Mouse (Mus musculus) liver, adult 2 months (tissue): ENCODE measurements at regions not wholly inside any gene's neighbourhood (a gene's known extent, or its start where the extent isn't known, plus 50 kb on each side); places are given as distances from the start of the nearest gene placed in this dataset.

ENCODE experiments used
- DNase-seq: peaks from one replicate; pipeline ENCODE4 v3.0.0-alpha.2; 2011; ENCODE audit warnings: low read depth, low spot score; ENCODE audit errors: extremely low read depth
- H3K27ac ChIP-seq: fragments of 200-500 bp; replicated peaks from 2 replicates; pipeline ENCODE4 v1.5.1; 2012; ENCODE audit warnings: low read depth, mild to moderate bottlenecking, control low read depth, inconsistent platforms, low read length; ENCODE audit not compliant: insufficient read depth
- H3K27me3 ChIP-seq: fragments of 200-500 bp; 2 replicates; pipeline ENCODE4 v1.6.1; 2012; ENCODE audit warnings: mild to moderate bottlenecking, moderate library complexity, low read length, inconsistent platforms; ENCODE audit not compliant: control insufficient read depth, insufficient read depth
- H3K36me3 ChIP-seq: fragments of 200-500 bp; 2 replicates; pipeline ENCODE4 v1.6.1; 2012; ENCODE audit warnings: low read length, inconsistent platforms; ENCODE audit not compliant: control insufficient read depth, insufficient read depth
- H3K4me1 ChIP-seq: fragments of 200-500 bp; 2 replicates; pipeline ENCODE4 v1.6.1; 2011; ENCODE audit warnings: low read length; ENCODE audit not compliant: control insufficient read depth, insufficient read depth
- H3K4me3 ChIP-seq: fragments of 200-500 bp; 2 replicates; pipeline ENCODE4 v1.5.1; 2011; ENCODE audit warnings: low read depth, mild to moderate bottlenecking, control low read depth, low read length, moderate library complexity; ENCODE audit not compliant: insufficient read depth
- H3K79me2 ChIP-seq: fragments of 200-500 bp; 2 replicates; pipeline ENCODE4 v1.6.1; 2012; ENCODE audit warnings: inconsistent platforms, mild to moderate bottlenecking, low read length, moderate library complexity; ENCODE audit not compliant: control insufficient read depth, insufficient read depth
- H3K9ac ChIP-seq: fragments of 200-500 bp; 2 replicates; pipeline ENCODE4 v1.6.1; 2012; ENCODE audit warnings: low read depth, mild to moderate bottlenecking, control low read depth, inconsistent platforms, low read length
- CTCF ChIP-seq: fragments of 200-500 bp; IDR thresholded peaks from 2 replicates; pipeline ENCODE4 v1.5.1; 2011; ENCODE audit warnings: low read depth, low read length, control low read depth
- POLR2A ChIP-seq: fragments of 200-500 bp; IDR thresholded peaks from 2 replicates; pipeline ENCODE4 v1.6.1; 2011; ENCODE audit warnings: low read length, control low read depth; ENCODE audit not compliant: insufficient read depth; ENCODE audit errors: extremely low read depth
- WGBS: fragments of 180-500 bp; shearing (Covaris S2); methylation state at CpG from one replicate; pipeline ENCODE4 v1.1.7; 2018; 5-methylcytosine and 5-hydroxymethylcytosine counted together

DNA sequence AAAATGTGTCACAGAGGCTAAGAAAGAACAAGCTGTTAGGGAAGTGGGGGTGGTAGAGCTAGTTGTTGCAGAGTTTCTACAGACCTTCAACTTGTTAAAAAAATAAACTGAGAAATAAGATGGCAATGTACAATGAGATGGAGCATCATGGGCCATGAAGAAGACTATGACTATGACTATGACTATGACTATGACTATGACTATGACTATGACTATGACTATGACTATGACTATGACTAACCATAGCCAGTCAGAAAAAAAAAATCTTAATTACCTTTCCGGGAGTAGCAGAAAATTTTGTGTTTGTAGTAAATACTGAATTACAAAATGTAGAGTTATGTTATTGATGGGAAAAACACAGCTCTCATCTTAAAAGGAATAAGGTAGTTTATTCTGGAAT is 203.2 kb downstream of the Calcrl start:
- no peaks in the 10 kb centered on the region for H3K4me1 ChIP-seq
- no peaks in the 10 kb centered on the region for H3K36me3 ChIP-seq
- no peak for DNase-seq
- TF ChIP-seq CTCF (no peak), POLR2A (no peak)
- no peak overlapping the region for H3K9ac ChIP-seq
- no peaks in the 10 kb centered on the region for H3K79me2 ChIP-seq
- no peak overlapping the region for H3K27ac ChIP-seq
- no peak overlapping the region for H3K4me3 ChIP-seq
- 100% methylated on average over 1 of the region's 1 CpGs for WGBS
- H3K27me3 ChIP-seq, result no peaks in the 10 kb centered on the region

DNA sequence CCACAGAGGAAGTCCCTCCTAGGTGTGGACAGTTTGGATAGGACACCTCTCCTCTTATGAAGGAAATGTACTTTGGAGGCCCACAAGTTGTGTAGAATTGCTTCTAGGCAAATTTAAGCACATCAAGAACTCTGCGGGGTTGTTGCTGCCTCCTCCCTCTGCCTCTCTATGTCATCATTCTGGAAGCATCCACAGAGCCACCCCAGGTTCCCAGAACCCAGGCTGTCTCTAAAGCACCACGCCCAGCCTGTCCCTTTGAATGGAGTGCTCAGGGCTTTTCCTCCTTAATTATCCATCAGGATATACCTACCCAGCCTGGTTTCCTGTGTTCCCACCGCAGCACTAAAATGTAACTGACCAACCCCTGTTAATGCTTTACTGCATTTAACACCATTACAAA is 195.4 kb downstream of the Calcrl start:
- no peak overlapping the region for H3K4me3 ChIP-seq
- no peaks in the 10 kb centered on the region for H3K27me3 ChIP-seq
- TF ChIP-seq CTCF (no peak), POLR2A (no peak)
- H3K79me2 ChIP-seq, result no peaks in the 10 kb centered on the region
- H3K36me3 ChIP-seq, result no peaks in the 10 kb centered on the region
- H3K27ac ChIP-seq, result no peak overlapping the region
- no peak overlapping the region for H3K9ac ChIP-seq
- 77% methylated on average over 3 of the region's 3 CpGs for WGBS
- H3K4me1 ChIP-seq, result no peaks in the 10 kb centered on the region
- no peak for DNase-seq

DNA sequence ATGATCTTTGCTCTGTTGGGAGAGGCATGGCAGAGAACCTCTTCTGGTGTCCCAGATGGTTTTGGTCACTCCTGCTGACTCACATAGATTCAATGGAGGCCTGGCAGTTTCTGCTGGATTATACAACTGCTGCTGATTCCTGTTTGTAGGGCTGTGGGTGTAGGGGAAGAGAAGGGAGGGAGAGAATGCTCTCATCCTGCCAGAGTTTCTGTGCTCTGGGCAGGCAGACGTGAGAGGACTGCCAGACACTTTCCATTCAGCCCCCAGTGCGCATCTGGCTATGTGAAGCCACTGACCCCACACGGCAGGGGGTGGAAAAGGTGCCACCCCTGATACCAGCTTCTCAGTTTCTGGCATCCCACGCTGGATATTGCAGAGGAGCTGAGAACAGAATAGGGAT is 189.6 kb downstream of the Calcrl start:
- no peak for DNase-seq
- no peak overlapping the region for H3K27ac ChIP-seq
- TF ChIP-seq CTCF, result no peak
- no peak for TF ChIP-seq POLR2A
- WGBS, result 92% methylated on average over 4 of the region's 4 CpGs
- H3K27me3 ChIP-seq, result no peaks in the 10 kb centered on the region
- no peak overlapping the region for H3K9ac ChIP-seq
- no peaks in the 10 kb centered on the region for H3K79me2 ChIP-seq
- H3K4me1 ChIP-seq, result no peaks in the 10 kb centered on the region
- H3K36me3 ChIP-seq, result no peaks in the 10 kb centered on the region
- H3K4me3 ChIP-seq, result no peak overlapping the region

DNA sequence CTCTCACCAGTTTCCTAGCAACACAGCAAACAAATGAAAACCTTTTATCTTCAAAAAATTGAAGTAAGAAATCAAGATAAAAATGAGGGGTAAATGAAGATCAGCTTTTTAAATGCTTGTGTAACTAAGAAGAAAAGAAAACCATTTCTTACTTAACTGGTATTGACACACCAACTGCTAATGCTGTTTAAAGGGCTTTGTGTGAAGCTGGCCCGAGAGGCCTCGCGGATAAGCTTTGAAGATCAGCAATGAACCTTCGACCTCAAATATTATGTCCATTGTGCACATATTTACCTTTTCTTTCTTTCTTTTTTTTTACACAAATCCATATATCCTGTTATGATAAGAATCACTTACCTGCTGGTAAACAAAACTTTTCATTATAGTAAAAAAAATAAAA is 184.0 kb downstream of the Calcrl start:
- 22% methylated on average over 4 of the region's 4 CpGs for WGBS

DNA sequence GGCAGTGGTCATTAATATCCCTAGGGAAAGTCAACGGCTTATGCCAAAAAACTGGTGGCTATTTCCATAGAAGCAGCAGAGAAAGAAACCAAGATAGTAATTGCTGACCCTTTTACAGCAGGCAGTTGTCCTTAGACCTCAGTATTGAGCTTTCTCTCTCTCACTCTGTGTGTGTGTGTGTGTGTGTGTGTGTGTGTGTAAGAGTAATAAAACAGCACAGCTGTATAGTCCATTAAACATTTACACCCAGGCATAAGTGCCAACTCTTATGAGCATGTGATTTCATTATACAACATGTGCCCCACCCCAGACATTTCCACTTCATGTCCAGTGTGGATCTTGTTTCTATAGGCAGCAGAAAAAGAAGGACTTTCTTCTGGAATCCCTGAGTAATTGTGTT is 183.2 kb downstream of the Calcrl start:
- no peaks in the 10 kb centered on the region for H3K79me2 ChIP-seq
- H3K36me3 ChIP-seq, result no peaks in the 10 kb centered on the region
- H3K27ac ChIP-seq, result no peak overlapping the region
- no peak for DNase-seq
- no peak for TF ChIP-seq CTCF
- TF ChIP-seq POLR2A, result no peak
- no peaks in the 10 kb centered on the region for H3K27me3 ChIP-seq
- H3K9ac ChIP-seq, result no peak overlapping the region
- H3K4me1 ChIP-seq, result no peaks in the 10 kb centered on the region
- WGBS, result 39% methylated on average over 1 of the region's 1 CpGs
- H3K4me3 ChIP-seq, result no peak overlapping the region

More for the DNA sequence above, 184.0 kb downstream of the Calcrl start:
- H3K27me3 ChIP-seq, result no peaks in the 10 kb centered on the region
- DNase-seq, result peak; percentile 13
- TF ChIP-seq CTCF (no peak), POLR2A (no peak)
- no peak overlapping the region for H3K27ac ChIP-seq
- H3K9ac ChIP-seq, result no peak overlapping the region
- H3K36me3 ChIP-seq, result no peaks in the 10 kb centered on the region
- no peaks in the 10 kb centered on the region for H3K79me2 ChIP-seq
- no peak overlapping the region for H3K4me3 ChIP-seq
- H3K4me1 ChIP-seq, result no peaks in the 10 kb centered on the region

DNA sequence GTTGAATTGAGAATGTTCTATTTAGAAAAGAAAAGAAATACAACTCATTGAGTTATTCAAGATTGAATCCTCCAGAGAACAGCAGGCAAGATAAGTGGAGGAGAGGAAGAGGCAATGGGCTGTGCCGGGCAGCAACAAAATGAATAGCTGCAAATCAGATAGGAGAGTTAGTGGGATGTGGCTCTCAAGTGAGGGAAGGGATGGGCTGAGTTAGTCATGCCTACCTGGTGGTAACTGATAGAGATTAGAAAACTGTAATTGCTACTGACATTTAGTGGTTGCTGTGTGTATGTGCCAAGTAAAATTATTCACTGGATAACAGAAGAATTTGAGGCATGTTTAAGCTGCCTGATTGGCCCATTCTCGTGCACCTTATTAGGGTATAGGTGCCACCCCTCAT is 179.3 kb downstream of the Calcrl start:
- Histone ChIP-seq H3K27ac (no peak overlapping the region), H3K4me3 (no peak overlapping the region), H3K9ac (no peak overlapping the region), H3K27me3 (no peaks in the 10 kb centered on the region), H3K36me3 (no peaks in the 10 kb centered on the region), H3K4me1 (no peaks in the 10 kb centered on the region; the same call in 1 of the 2 replicates), H3K79me2 (no peaks in the 10 kb centered on the region)
- no peak for TF ChIP-seq POLR2A
- no peak for TF ChIP-seq CTCF
- WGBS, result 91% methylated on average over 2 of the region's 2 CpGs
- DNase-seq, result no peak
